Mouse (Mus musculus) kidney, embryonic 15.5 days (tissue): ENCODE results near the gene Hddc3. TPM values are rescaled to one million over a fixed set of nuclear protein-coding genes. Genes with fewer than 3 reads are reported as not detected.

ENCODE experiments used
- ATAC-seq: fragments of 200-750 bp; cut with Nextera tagmentation; replicated peaks from 2 replicates; pipeline ENCODE4 v1.8.0; 2017; ENCODE audit warnings: moderate TSS enrichment; ENCODE audit not compliant: low FRiP score
- H3K27ac ChIP-seq: fragments of 300-500 bp; sonication (generic); 2 replicates; pipeline ENCODE4 v1.5.1; 2015; ENCODE audit warnings: mild to moderate bottlenecking, inconsistent platforms
- H3K27me3 ChIP-seq: fragments of 300-500 bp; sonication (generic); 2 replicates; pipeline ENCODE4 v1.6.1; 2015; ENCODE audit warnings: inconsistent platforms
- H3K36me3 ChIP-seq: fragments of 300-500 bp; sonication (generic); 2 replicates; pipeline ENCODE4 v1.6.1; 2015; ENCODE audit warnings: inconsistent platforms
- H3K4me1 ChIP-seq: fragments of 300-500 bp; sonication (generic); 2 replicates; pipeline ENCODE4 v1.6.1; 2015; ENCODE audit warnings: inconsistent platforms
- H3K4me2 ChIP-seq: fragments of 300-500 bp; sonication (generic); 2 replicates; pipeline ENCODE4 v1.6.1; 2015; ENCODE audit warnings: moderate library complexity, mild to moderate bottlenecking, inconsistent platforms
- H3K4me3 ChIP-seq: fragments of 300-500 bp; sonication (generic); replicated peaks from 2 replicates; pipeline ENCODE4 v1.5.1; 2015; ENCODE audit warnings: mild to moderate bottlenecking, inconsistent platforms
- H3K9ac ChIP-seq: fragments of 300-500 bp; sonication (generic); 2 replicates; pipeline ENCODE4 v1.6.1; 2015; ENCODE audit warnings: mild to moderate bottlenecking, inconsistent platforms
- H3K9me3 ChIP-seq: fragments of 300-500 bp; sonication (generic); replicated peaks from 2 replicates; pipeline ENCODE4 v1.6.1; 2016; ENCODE audit warnings: inconsistent platforms
- WGBS: fragments of 180-500 bp; shearing (Covaris S2); methylation state at CpG from one replicate; pipeline ENCODE4 v1.1.7; 2015; ENCODE audit warnings: mixed read lengths; 5-methylcytosine and 5-hydroxymethylcytosine counted together
- polyA plus RNA-seq: library from polyadenylated mRNA; unstranded; fragments of >200 nt; fragmentation: Nextera tagmentation; extraction: Ambion mirVana; gene quantifications from 2 replicates; pipeline ENCODE4 v1.2.1, GENCODE M21; 2015

Hddc3 gene
- polyA plus RNA-seq, 1 experiment from 2014 or later, result 21.1 TPM

DNA sequence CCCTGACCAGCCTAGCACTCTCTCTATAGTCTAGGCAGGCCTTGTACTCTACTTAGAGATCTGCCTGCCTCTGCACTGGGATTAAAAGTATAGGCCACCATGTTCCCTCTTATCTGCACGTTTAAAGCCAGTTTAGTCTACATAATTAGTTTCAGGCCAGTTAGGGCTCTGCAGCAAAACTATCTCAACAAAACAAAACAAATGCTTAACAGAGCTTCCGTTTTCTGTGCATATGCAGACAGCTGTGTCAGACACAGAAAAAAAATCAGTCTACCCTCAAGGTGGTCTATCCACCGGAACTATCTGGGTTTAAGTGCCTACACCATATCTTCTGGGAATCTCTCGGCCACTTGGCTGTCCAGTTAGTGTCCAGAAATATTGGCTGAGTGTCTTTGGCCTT is 30.4 kb downstream of the Hddc3 start:
- no peaks in the 10 kb centered on the region for H3K9me3 ChIP-seq
- H3K36me3 ChIP-seq, result peaks cover 4% of the 10 kb centered on the region
- H3K27me3 ChIP-seq, result no peaks in the 10 kb centered on the region
- no peak overlapping the region for H3K27ac ChIP-seq
- peaks cover 31% of the 10 kb centered on the region for H3K4me1 ChIP-seq
- no peak for ATAC-seq
- no peak overlapping the region for H3K4me3 ChIP-seq
- H3K4me2 ChIP-seq, result no peak overlapping the region
- H3K9ac ChIP-seq, result no peak overlapping the region
- 80% methylated on average over 4 of the region's 4 CpGs for WGBS

DNA sequence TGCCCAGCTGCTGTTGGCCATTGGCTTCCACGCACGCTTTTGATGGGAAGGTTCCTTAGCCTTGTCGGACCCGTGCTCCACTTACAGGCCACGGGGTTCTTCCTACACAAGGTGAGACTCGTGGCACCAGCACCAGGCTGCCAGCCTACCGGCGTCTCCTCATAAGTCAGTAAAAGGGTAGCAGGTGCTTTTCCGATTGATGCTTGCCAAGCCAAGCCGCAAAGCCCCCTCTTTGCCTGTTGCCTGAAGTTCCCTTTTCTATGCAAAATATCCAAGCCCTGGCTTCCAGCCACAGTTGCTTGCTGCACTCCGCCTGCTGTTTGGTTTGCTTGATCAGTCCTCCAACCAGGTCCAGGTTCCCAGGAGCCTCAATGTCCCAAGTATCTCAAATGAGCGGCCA is 30.9 kb downstream of the Hddc3 start:
- no peak overlapping the region for H3K9ac ChIP-seq
- H3K36me3 ChIP-seq, result 0 out of 2 replicates have a peak, but pooled peaks cover 4% of the 10 kb centered on the region
- no peak for ATAC-seq
- H3K4me1 ChIP-seq, result peaks cover 26% of the 10 kb centered on the region
- 82% methylated on average over 12 of the region's 12 CpGs for WGBS
- H3K9me3 ChIP-seq, result no peaks in the 10 kb centered on the region
- no peak overlapping the region for H3K27ac ChIP-seq
- H3K4me3 ChIP-seq, result no peak overlapping the region
- H3K27me3 ChIP-seq, result no peaks in the 10 kb centered on the region
- H3K4me2 ChIP-seq, result no peak overlapping the region

DNA sequence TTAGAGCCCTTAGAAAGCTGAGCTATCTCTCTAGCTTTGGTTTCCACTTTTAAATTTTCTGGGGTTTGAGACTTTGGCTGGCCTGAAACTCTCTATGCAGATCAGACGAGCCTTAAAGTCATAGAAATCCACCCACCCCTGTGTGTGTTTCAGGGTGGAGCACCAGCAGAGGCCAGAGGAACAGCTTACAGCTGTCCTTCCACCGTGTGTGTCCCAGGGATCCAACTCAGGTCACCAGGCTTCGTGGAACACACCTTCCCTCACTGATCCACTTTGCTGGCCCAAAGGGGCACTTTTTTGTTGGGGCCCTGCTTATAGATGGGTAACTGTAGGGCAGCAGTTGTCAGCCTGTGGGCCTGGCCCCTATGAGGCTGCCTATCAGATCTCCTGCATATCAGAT is 31.4 kb downstream of the Hddc3 start:
- H3K36me3 ChIP-seq, result 0 out of 2 replicates have a peak, but pooled peaks cover 5% of the 10 kb centered on the region
- WGBS, result 56% methylated on average over 3 of the region's 3 CpGs
- H3K9ac ChIP-seq, result no peak overlapping the region
- peaks cover 22% of the 10 kb centered on the region for H3K4me1 ChIP-seq
- H3K4me3 ChIP-seq, result no peak overlapping the region
- H3K27me3 ChIP-seq, result no peaks in the 10 kb centered on the region
- no peaks in the 10 kb centered on the region for H3K9me3 ChIP-seq
- no peak overlapping the region for H3K27ac ChIP-seq
- no peak overlapping the region for H3K4me2 ChIP-seq
- ATAC-seq, result no peak

DNA sequence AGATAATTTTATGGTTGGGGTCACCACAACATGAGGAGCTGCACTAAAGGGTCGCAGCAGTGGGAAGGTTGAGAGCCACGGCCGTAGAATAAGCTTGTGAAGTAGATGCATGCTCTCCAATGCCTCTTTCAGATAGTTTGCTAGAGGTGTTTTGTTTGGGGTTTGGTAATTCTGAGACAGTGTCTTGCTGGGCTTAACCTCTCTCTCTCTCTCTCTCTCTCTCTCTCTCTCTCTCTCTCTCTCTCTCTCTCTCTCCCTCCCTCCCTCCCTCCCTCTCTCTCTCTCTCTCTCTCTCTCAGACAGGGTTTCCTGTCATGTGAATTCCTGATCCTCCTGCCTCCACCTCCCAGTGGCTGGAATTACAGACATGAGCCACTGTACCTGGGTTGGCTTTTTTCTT is 31.8 kb downstream of the Hddc3 start:
- no peak for ATAC-seq
- H3K27ac ChIP-seq, result no peak overlapping the region
- H3K27me3 ChIP-seq, result no peaks in the 10 kb centered on the region
- H3K4me3 ChIP-seq, result no peak overlapping the region
- H3K9ac ChIP-seq, result no peak overlapping the region
- H3K36me3 ChIP-seq, result 0 out of 2 replicates have a peak, but pooled peaks cover 6% of the 10 kb centered on the region
- H3K4me1 ChIP-seq, result peaks cover 17% of the 10 kb centered on the region
- WGBS, result 83% methylated on average over 3 of the region's 3 CpGs
- no peak overlapping the region for H3K4me2 ChIP-seq
- H3K9me3 ChIP-seq, result no peaks in the 10 kb centered on the region

DNA sequence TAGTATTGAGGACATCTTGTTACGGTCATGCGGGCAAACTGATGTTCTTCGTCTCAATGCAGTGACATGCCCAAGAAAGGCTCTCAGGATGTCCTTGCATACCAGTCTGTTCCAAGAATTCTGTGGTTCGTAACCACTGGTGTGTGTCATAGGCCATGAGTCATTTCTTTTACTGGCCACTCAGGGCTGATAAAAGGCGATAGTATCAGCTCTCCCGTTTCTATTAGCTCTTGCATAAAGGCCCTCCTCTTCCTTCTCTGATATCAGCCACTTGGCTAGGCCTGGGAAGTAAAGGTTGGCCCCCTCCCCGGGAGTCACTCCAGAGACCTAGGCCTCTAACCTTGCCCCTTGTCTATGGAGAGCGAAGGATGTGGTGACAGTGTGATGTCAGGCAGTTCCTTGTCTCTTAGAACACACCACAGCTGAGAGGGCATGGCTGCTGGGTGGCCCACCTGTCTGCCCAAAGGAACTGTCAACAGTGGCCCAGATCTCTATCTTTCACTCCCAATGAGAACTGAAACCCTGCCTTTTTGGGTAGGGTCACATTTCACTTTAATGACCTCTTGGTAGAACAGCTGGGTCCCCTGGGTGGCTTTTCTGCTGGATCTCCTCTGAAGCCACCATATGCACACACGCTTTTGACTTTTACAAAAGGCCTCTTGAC is 32.6 kb downstream of the Hddc3 start:
- Histone ChIP-seq H3K4me2 (no peak overlapping the region), H3K27me3 (no peaks in the 10 kb centered on the region), H3K27ac (no peak overlapping the region), H3K4me1 (peaks cover 11% of the 10 kb centered on the region), H3K4me3 (no peak overlapping the region), H3K36me3 (peaks cover 14% of the 10 kb centered on the region), H3K9me3 (no peaks in the 10 kb centered on the region), H3K9ac (no peak overlapping the region)
- ATAC-seq, result no peak
- WGBS, result 64% methylated on average over 9 of the region's 9 CpGs

DNA sequence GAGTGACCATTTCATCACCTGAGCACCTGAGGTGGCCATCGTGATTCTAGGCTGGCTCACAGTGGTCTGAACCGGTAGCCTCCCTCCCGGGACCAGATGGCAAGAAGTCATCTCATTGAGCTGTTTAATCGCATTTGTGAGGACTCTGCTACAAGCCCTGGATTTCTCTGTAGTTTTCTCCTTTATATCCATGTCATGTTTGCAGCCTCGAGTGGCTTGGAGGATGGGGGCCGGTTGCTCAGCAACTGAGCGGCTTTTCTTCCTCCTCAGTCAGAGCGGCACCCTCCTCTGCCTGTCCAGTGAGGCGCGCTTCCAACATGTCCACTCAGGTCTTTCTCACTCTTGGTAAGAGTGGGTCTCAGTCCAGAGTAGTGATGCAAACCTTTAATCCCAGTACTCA is 33.3 kb downstream of the Hddc3 start:
- no peaks in the 10 kb centered on the region for H3K27me3 ChIP-seq
- H3K36me3 ChIP-seq, result peaks cover 15% of the 10 kb centered on the region
- WGBS, result 75% methylated on average over 10 of the region's 10 CpGs
- no peak overlapping the region for H3K4me3 ChIP-seq
- no peak overlapping the region for H3K27ac ChIP-seq
- ATAC-seq, result no peak
- peaks cover 11% of the 10 kb centered on the region for H3K4me1 ChIP-seq
- H3K9ac ChIP-seq, result no peak overlapping the region
- H3K4me2 ChIP-seq, result no peak overlapping the region
- H3K9me3 ChIP-seq, result no peaks in the 10 kb centered on the region

DNA sequence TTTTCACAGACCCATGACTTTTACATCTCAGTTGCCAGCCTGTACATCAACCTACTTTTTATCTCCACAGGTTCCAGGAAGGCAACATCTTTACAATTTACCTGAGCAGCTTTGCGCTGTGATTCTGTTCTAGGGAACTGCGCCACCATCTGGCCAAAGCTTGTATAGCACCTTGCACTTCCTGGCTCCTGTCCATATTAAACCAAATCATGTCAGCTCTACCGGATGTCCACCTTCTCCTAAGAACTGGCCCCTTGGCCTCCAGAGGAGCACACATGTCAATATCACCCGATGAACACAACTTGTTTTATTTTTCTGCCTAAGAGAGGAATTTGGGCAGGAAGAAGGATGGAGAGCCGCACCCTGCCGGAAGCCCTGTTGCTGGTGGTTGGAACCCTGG is 34.6 kb downstream of the Hddc3 start:
- Histone ChIP-seq H3K4me3 (no peak overlapping the region), H3K27me3 (no peaks in the 10 kb centered on the region), H3K9ac (no peak overlapping the region), H3K27ac (no peak overlapping the region), H3K36me3 (peaks cover 24% of the 10 kb centered on the region), H3K9me3 (no peaks in the 10 kb centered on the region), H3K4me1 (peaks cover 12% of the 10 kb centered on the region), H3K4me2 (no peak overlapping the region)
- WGBS, result 25% methylated on average over 6 of the region's 6 CpGs
- no peak for ATAC-seq

DNA sequence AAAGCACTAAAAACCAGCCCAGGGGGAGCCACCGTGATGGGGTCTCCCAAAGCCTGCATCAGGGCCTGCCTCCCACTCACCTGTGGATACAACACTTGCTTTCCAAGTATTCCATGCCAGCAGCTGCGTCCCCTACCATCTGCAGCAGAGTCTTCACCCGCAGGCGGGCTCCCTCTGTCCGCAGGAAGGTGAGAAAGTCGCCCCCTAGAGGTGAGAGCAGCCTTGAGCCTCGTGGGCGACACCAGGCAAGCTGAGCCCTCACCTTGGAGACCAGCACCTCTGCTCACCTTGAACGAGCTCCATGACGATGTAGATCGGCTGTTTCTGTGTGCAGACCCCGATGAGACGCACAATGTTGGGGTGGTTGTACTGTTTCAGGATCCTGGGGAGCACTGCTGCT is 36.6 kb downstream of the Hddc3 start:
- H3K27ac ChIP-seq, result no peak overlapping the region
- H3K4me1 ChIP-seq, result peaks cover 17% of the 10 kb centered on the region
- H3K9me3 ChIP-seq, result no peaks in the 10 kb centered on the region
- H3K27me3 ChIP-seq, result no peaks in the 10 kb centered on the region
- 62% methylated on average over 13 of the region's 13 CpGs for WGBS
- no peak overlapping the region for H3K9ac ChIP-seq
- no peak overlapping the region for H3K4me2 ChIP-seq
- no peak overlapping the region for H3K4me3 ChIP-seq
- ATAC-seq, result no peak
- peaks cover 24% of the 10 kb centered on the region for H3K36me3 ChIP-seq

DNA sequence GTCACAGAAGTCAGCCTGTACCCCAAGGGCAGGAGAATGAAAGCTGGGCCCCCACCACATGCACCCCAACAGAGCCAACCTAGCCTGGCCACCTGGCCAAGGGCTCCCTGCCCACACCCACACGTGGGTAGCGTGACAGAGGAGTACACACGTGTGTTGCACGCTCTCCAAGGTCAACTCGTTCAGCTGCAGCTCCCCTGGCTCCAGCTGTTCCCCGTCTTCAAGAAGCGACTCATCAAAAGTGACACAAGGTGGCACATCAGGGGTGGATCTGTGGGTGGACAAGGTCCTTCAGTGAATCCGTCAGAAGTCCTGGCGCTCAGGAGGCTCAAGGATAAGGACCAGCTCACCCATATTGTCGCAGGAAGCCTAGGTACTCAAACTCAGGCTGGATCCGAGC is 40.0 kb downstream of the Hddc3 start:
- H3K4me1 ChIP-seq, result peaks cover 26% of the 10 kb centered on the region
- H3K4me3 ChIP-seq, result no peak overlapping the region
- H3K27ac ChIP-seq, result no peak overlapping the region
- 58% methylated on average over 11 of the region's 11 CpGs for WGBS
- no peak overlapping the region for H3K9ac ChIP-seq
- no peaks in the 10 kb centered on the region for H3K9me3 ChIP-seq
- H3K27me3 ChIP-seq, result no peaks in the 10 kb centered on the region
- peaks cover 24% of the 10 kb centered on the region for H3K36me3 ChIP-seq
- no peak overlapping the region for H3K4me2 ChIP-seq
- no peak for ATAC-seq

DNA sequence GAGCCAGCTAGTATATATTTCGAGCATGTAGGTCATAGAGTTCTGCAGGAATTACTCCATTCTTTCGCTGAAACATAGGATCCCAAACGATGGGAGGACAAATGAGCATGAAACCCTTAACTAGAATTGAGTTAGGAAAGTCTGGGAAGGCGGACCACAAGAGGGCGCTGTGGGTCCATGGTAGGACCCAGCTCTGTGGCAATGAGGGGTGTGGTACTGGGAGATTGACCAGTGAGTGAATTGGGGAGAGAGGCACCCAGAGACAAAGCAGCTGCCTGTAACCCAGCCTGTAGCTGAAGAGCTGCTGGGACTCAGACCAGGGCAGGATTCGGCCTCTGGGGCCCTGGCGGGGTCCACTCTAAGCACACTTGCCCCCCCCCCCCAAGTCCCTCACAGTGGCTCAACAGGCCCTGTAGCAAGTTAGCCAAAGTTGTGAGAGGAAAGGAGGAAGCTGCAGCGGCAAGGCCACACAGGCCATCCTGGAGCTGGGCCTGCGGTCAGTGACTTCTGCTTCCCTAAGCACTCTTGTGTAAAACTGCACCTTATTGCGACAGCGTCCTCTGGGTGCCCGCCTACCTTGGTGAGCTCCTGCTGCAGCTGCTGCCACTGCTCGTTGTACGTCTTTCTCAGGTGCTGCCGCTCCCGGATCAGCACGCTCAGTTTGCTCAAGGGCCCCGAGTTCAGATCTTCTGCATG is 43.5 kb downstream of the Hddc3 start:
- WGBS, result 36% methylated on average over 18 of the region's 18 CpGs
- Histone ChIP-seq H3K9me3 (no peaks in the 10 kb centered on the region), H3K27ac (peak overlapping the region; percentile 85), H3K27me3 (no peaks in the 10 kb centered on the region), H3K36me3 (peaks cover 24% of the 10 kb centered on the region), H3K9ac (peak overlapping the region; percentile 44), H3K4me3 (peak overlapping the region; percentile 42), H3K4me2 (peak overlapping the region; percentile 64), H3K4me1 (peaks cover 37% of the 10 kb centered on the region)
- peak; percentile 66 for ATAC-seq

DNA sequence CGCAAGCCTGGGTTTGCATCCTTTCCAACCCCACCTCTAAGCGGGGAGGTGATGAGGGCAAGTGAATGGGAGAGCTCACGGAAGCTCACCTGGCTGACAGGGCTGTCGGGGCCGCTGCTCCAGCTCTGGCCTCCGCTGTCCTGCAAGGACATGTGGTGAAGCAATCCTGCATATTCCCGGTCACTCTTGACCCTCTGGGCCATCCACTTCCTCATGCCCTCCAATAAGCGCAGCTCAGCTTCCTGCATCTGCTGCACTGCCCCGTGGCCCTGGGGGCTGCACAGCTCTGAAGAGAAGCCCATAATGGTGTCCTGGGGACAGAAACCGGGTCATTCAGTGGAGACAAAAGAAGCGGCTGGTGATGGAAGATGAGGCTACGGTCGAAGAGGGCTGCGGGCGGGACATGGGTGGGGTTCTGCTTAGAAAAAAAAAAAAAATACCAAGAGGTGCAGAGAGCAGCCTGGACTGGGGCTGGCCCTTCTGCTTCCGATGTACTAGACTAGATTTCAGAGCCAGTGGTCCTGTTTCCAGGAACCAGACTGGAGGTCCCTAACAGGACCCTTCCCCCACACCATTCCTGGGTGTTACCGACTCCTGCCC is 44.2 kb downstream of the Hddc3 start:
- Histone ChIP-seq H3K36me3 (peaks cover 27% of the 10 kb centered on the region), H3K4me3 (peak overlapping the region; percentile 42), H3K4me2 (peak overlapping the region; percentile 64), H3K27ac (peak overlapping the region; percentile 85), H3K27me3 (no peaks in the 10 kb centered on the region), H3K9ac (peak overlapping the region; percentile 44), H3K9me3 (no peaks in the 10 kb centered on the region), H3K4me1 (peaks cover 36% of the 10 kb centered on the region)
- ATAC-seq, result no peak
- WGBS, result 31% methylated on average over 17 of the region's 17 CpGs
